Mouse (Mus musculus): Measurements from ENCODE around the gene Lhfpl5. TPM values are rescaled to one million over a fixed set of nuclear protein-coding genes. Genes with fewer than 3 reads are reported as not detected.

Gene Lhfpl5
- total RNA-seq (2014; rRNA removed) (26.6 and 42.3 TPM in 2 replicates), polyA plus RNA-seq (2015; fragmentation: Nextera tagmentation; extraction: Ambion mirVana) (27.3 and 29.7 TPM in 2 replicates)

DNA sequence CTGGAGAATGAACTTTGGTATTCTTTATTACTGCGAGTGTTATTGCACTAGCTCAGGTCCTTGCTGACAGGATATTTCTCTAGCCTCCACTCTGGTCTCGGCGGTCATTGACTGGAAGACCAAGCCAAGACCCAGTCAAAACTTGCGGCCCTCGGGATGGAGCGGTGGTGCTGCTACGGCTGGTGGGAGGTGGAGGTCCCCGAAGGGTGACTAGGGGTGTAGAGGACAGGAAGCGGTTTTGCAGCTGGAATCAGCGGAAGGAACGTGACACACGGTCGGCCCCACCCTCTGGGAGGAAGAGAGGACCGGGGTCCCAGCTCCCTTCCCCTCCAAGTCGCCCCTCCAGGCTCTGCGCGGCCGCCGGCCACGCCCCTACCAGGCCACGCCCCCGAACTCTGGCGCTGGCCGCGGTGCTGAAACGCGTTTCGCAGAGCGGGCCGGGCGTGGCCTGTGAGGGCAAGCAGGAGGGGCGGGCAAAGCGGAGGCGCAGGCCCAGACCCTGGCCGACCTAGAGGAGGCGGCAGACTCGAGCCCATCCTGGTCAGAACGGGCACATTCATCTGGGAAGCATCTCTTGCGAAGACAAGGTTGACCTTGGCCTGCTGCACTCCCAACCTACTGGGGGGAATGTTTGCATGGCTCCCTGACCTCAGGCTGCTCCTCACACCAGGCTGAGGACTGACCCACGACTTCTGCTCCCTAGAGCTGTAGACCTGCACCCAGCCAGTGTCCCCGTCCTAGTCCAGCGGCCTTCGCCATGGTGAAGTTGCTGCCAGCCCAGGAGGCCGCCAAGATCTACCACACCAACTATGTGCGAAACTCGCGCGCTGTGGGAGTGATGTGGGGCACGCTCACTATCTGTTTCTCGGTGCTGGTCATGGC lies at the start of gene Lhfpl5:
Gene Lhfpl5, plus strand, starts transcription at position 398 of the 882 bp plus-strand sequence.
- Histone ChIP-seq H3K4me2 (ENCODE audit: low read depth, low read length) (peak within 1 kb of the TSS; percentile 65), H3K27ac (no peak within 1 kb of the TSS), H3K9ac (replicated peaks; ENCODE audit: low read length) (peak within 1 kb of the TSS; percentile 51), H3K9me3 (ENCODE audit: low read length) (no peaks in the 10 kb centered on the region), H3K36me3 (ENCODE audit: insufficient read depth, low read length) (no peaks in the 10 kb centered on the region), H3K4me1 (ENCODE audit: insufficient read depth, low read length) (peaks cover 11% of the 10 kb centered on the region), H3K4me3 (ENCODE audit: low read length) (peak within 1 kb of the TSS; percentile 40), H3K27me3 (ENCODE audit: insufficient read depth, low read length) (no peaks in the 10 kb centered on the region)
- peak; percentile 23; the same call in 1 of the 2 replicates for TF ChIP-seq CTCF (IDR thresholded peaks at IDR 0.05; ENCODE audit: low read depth)
- ATAC-seq (peak; percentile 87), DNase-seq (ENCODE audit: low spot score) (peak; percentile 80)
- WGBS: 13% methylated on average over 47 of the region's 50 CpGs

DNA sequence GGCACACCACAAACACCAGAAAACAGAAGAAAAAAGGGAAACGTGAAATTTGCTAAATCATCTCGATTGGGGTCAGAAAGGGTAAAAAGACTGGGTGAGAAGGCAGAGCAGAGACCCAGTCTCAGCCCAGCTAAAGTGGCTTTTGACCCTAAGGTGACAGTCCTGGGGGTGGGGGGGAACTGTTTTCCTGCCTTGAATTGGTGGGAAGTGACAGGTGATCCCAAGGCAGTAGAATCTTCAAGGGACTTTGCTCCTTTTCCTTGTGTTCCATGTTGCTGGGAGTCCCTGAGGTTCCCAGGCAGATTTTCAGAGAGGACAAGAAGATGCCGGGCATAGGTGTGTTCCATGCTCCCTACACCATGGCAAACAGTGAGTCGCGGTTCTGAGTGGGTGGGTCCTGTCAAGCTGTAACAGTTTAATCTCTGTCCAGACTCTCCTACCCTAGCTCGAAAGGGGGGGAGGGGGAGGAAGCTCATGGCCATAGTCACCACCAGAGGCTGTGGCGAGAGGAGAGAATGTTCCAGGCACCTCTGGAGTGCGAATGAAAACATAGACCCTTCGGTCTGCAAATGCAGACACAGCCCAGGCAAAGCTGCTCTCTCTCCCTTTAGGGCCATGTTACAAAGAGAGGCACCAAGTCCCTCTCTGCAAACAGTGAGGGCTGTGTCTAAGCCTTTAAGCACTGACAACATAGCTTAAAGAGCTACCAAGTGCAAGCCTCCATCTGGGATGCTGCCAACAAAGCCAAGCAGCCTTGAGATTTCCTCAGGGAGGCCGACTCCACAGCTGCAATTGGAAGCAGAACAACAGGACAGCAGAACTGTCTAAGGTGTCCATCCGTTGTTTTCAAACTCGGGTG lies 48.0 kb upstream of the Lhfpl5 start:
- H3K36me3 ChIP-seq (ENCODE audit: insufficient read depth, low read length): no peaks in the 10 kb centered on the region
- DNase-seq (ENCODE audit: low spot score) (peak; percentile 4), ATAC-seq (peak; percentile 22)
- no peak for TF ChIP-seq CTCF (IDR thresholded peaks at IDR 0.05; ENCODE audit: low read depth)
- H3K4me3 ChIP-seq (ENCODE audit: low read length): no peak overlapping the region
- H3K27ac ChIP-seq: no peak overlapping the region
- no peak overlapping the region for H3K9ac ChIP-seq (replicated peaks; ENCODE audit: low read length)
- 0 out of 2 replicates have a peak overlapping the region, but pooled peaks have one; percentile 16 for H3K4me2 ChIP-seq (ENCODE audit: low read depth, low read length)
- WGBS: 44% methylated on average over 12 of the region's 12 CpGs
- peaks cover 6% of the 10 kb centered on the region; the same call in 1 of the 2 replicates for H3K4me1 ChIP-seq (ENCODE audit: insufficient read depth, low read length)
- no peaks in the 10 kb centered on the region for H3K27me3 ChIP-seq (ENCODE audit: insufficient read depth, low read length)
- H3K9me3 ChIP-seq (ENCODE audit: low read length): no peaks in the 10 kb centered on the region

DNA sequence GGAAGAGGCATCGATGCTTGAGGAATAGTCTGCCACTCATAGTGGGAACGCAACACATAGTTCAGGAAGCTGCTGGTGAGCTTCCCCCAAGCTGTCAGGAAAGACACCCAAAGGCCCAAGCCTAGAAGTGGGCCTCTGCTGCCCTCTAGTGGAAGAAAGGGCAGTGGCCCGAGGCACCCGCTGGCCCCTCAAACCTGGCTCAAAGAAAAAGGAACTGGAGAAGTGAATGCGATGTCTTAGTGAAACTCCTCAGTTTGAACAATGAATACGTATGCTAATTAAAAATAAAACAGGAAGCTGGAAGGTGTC lies 47.4 kb upstream of the Lhfpl5 start:
- H3K9ac ChIP-seq (replicated peaks; ENCODE audit: low read length): no peak overlapping the region
- ATAC-seq (peak; percentile 61; the same call in 1 of the 2 replicates), DNase-seq (ENCODE audit: low spot score) (peak; percentile 92)
- H3K36me3 ChIP-seq (ENCODE audit: insufficient read depth, low read length): no peaks in the 10 kb centered on the region
- H3K4me3 ChIP-seq (ENCODE audit: low read length): no peak overlapping the region
- TF ChIP-seq CTCF (IDR thresholded peaks at IDR 0.05; ENCODE audit: low read depth): peak; percentile 99
- H3K9me3 ChIP-seq (ENCODE audit: low read length): no peaks in the 10 kb centered on the region
- no peak overlapping the region for H3K27ac ChIP-seq
- 3% methylated on average over 6 of the region's 6 CpGs for WGBS
- H3K27me3 ChIP-seq (ENCODE audit: insufficient read depth, low read length): no peaks in the 10 kb centered on the region
- H3K4me1 ChIP-seq (ENCODE audit: insufficient read depth, low read length): peaks cover 6% of the 10 kb centered on the region; the same call in 1 of the 2 replicates
- 0 out of 2 replicates have a peak overlapping the region, but pooled peaks have one; percentile 16 for H3K4me2 ChIP-seq (ENCODE audit: low read depth, low read length)

DNA sequence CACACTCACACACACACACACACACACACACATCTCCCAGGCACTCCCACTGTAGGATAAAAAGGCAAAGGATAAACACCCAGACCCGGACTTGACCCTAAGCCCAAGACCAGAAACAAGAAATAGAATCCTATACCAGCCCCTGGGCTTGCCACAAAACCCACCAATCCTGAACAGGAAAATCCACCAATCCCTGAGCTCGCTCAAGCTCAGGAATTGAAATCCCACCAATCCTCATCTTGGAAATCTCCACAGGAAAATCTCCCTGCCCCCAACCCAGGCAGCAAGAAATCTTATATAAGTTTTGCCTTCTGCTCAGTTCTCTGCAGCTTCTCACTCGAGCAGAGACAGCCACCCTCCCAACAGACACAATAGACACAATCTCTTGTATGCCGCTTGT lies 46.3 kb upstream of the Lhfpl5 start:
- ATAC-seq: no peak
- Histone ChIP-seq H3K27me3 (ENCODE audit: insufficient read depth, low read length) (no peaks in the 10 kb centered on the region), H3K4me2 (ENCODE audit: low read depth, low read length) (no peak overlapping the region), H3K36me3 (ENCODE audit: insufficient read depth, low read length) (no peaks in the 10 kb centered on the region), H3K4me3 (ENCODE audit: low read length) (no peak overlapping the region), H3K9ac (replicated peaks; ENCODE audit: low read length) (no peak overlapping the region), H3K27ac (no peak overlapping the region), H3K9me3 (ENCODE audit: low read length) (no peaks in the 10 kb centered on the region), H3K4me1 (ENCODE audit: insufficient read depth, low read length) (peaks cover 2% of the 10 kb centered on the region; the same call in 1 of the 2 replicates)
- no peak for TF ChIP-seq CTCF (IDR thresholded peaks at IDR 0.05; ENCODE audit: low read depth)
- DNase-seq (ENCODE audit: low spot score): no peak
- 72% methylated on average over 4 of the region's 4 CpGs for WGBS

DNA sequence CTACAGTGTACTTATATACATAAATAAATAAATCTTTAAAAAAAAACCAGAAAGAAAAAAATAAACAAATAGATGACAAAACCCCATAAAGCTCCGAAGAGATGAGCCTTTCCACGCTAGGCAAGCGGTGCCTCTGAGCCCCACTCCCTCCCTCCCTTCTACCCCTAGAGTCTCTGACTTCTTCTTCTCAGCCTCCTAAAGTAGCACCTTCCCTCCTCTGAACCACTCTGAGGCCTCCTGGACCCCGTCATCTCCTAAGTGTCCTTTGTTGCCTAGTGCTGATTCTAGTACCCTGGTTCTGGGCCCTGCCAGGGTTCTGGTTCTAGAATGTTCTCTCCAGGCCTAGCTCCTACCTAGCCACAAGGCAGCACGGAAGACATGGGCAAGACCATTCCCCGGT lies 44.9 kb upstream of the Lhfpl5 start, which contains the start of gene Armc12:
Gene Armc12, plus strand, starts transcription at position 301 of the 400 bp plus-strand sequence.
- no peak within 1 kb of the TSS for H3K4me3 ChIP-seq (ENCODE audit: low read length)
- no peak for ATAC-seq
- WGBS: 90% methylated on average over 6 of the region's 6 CpGs

DNA sequence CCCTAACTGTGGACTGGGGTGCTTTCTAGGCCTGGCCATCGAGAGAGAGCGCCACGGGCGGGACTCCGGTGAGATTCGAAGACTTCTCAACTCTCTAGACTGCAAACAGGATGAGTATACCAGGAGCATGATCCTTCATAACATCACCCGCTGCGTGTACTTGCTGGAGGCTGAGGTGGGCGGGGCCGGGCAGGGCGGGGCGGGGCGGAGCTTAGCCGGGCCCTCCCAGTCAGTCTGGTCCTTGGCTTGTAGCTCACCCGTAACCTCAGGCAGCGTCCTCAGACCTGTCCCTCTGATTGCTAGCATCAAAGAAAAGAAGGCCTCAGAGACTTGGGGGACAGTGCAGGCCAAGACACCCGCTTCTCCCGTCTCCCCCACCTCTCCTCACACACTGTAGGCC lies 43.5 kb upstream of the Lhfpl5 start:
- Histone ChIP-seq H3K9ac (replicated peaks; ENCODE audit: low read length) (no peak overlapping the region), H3K4me2 (ENCODE audit: low read depth, low read length) (0 out of 2 replicates have a peak overlapping the region, but pooled peaks have one; percentile 5), H3K27ac (no peak overlapping the region), H3K9me3 (ENCODE audit: low read length) (no peaks in the 10 kb centered on the region), H3K27me3 (ENCODE audit: insufficient read depth, low read length) (no peaks in the 10 kb centered on the region), H3K4me3 (ENCODE audit: low read length) (no peak overlapping the region), H3K36me3 (ENCODE audit: insufficient read depth, low read length) (no peaks in the 10 kb centered on the region), H3K4me1 (ENCODE audit: insufficient read depth, low read length) (no peaks in the 10 kb centered on the region)
- WGBS: 18% methylated on average over 18 of the region's 18 CpGs
- DNase-seq (ENCODE audit: low spot score) (no peak), ATAC-seq (no peak)
- no peak for TF ChIP-seq CTCF (IDR thresholded peaks at IDR 0.05; ENCODE audit: low read depth)

More for the DNA sequence above, 44.9 kb upstream of the Lhfpl5 start, which contains the start of gene Armc12:
- TF ChIP-seq CTCF (IDR thresholded peaks at IDR 0.05; ENCODE audit: low read depth): no peak
- no peak within 1 kb of the TSS for H3K27ac ChIP-seq
- H3K27me3 ChIP-seq (ENCODE audit: insufficient read depth, low read length): no peaks in the 10 kb centered on the region
- no peaks in the 10 kb centered on the region for H3K4me1 ChIP-seq (ENCODE audit: insufficient read depth, low read length)
- no peaks in the 10 kb centered on the region for H3K9me3 ChIP-seq (ENCODE audit: low read length)
- no peak for DNase-seq (ENCODE audit: low spot score)
- 0 out of 2 replicates have a peak within 1 kb of the TSS, but pooled peaks have one; percentile 5 for H3K4me2 ChIP-seq (ENCODE audit: low read depth, low read length)
- no peaks in the 10 kb centered on the region for H3K36me3 ChIP-seq (ENCODE audit: insufficient read depth, low read length)
- H3K9ac ChIP-seq (replicated peaks; ENCODE audit: low read length): no peak within 1 kb of the TSS

Measured in hindbrain, postnatal 0 days (tissue).